Mouse (Mus musculus): ENCODE data around the gene Arsb. TPM values are rescaled to one million over a fixed set of nuclear protein-coding genes. Genes with fewer than 3 reads are reported as not detected.

Arsb gene
- polyA plus RNA-seq, 1 experiment: not detected

DNA sequence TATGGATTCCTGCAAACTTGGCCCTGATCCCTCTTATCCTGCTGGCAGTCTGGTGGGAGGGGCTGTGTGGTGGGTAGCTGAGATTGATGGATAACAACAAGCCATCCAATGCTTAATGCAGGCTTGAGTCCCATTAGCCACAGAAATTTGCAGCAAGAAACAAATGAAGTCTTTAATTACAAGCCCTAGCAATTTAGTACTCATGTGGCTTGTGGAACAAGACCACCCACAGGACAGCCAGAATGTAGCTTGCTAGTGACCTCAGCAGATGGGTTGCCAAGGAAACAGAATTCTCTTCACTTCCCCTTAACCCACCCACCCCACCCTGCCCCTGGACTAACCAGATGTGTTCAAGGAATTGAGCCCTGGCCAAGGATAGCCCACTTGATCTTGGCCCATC, 194.8 kb downstream of the Arsb start:
- TF ChIP-seq CTCF (IDR thresholded peaks at IDR 0.05; ENCODE audit: insufficient read depth, low read depth, low read length): no peak
- no peak for TF ChIP-seq POLR2A (IDR thresholded peaks at IDR 0.05; ENCODE audit: insufficient read depth, low read depth, low read length)
- Histone ChIP-seq H3K27ac (ENCODE audit: insufficient read depth, low read depth, low read length) (no peak overlapping the region), H3K4me1 (ENCODE audit: control insufficient read depth, insufficient read depth, low read length) (peaks cover 10% of the 10 kb centered on the region), H3K4me3 (ENCODE audit: insufficient read depth, low read depth, low read length) (no peak overlapping the region)

DNA sequence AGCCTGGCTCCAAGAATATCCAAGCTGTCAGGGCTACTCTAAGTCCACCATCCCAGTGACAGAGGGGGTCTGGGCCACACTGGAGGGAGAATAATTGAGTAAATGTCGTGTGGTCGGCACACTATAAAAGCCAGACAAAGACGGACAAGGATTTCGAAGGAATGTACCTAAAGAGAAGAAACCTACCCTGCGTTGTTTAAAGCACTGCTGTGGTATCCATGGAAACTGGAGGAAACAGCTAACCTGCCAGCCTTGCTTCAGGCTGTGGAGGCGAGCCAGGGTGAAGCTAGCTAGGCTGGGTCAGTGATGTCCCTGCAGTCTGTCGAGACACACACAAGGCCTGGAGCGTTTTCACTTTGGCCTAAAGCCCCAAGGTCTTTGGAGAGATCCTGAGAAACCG, 195.7 kb downstream of the Arsb start:
- TF ChIP-seq POLR2A (IDR thresholded peaks at IDR 0.05; ENCODE audit: insufficient read depth, low read depth, low read length): no peak
- no peak for TF ChIP-seq CTCF (IDR thresholded peaks at IDR 0.05; ENCODE audit: insufficient read depth, low read depth, low read length)
- H3K4me3 ChIP-seq (ENCODE audit: insufficient read depth, low read depth, low read length): no peak overlapping the region
- H3K27ac ChIP-seq (ENCODE audit: insufficient read depth, low read depth, low read length): peak overlapping the region; percentile 16; the same call in 1 of the 2 replicates
- WGBS: 30% methylated on average over 9 of the region's 9 CpGs
- peaks cover 10% of the 10 kb centered on the region for H3K4me1 ChIP-seq (ENCODE audit: control insufficient read depth, insufficient read depth, low read length)

DNA sequence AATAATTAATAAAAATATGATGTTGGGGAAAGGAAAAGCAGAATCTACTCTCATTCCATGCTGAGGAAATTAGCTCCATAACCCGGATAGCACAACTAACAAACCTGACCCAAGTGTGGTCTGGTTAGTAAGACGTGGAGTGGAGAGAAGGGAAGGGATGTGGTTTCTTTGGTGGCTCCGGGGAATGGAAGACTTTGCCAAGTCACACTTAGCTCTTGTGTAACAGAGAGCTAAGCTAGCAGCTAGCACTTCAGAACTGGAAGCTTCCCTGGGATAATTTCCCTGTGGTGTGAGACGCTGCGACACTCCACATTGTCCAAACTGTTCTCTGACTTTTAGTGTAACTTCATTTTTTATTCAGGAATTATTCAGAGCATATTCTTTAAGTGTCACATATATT, 198.7 kb downstream of the Arsb start:
- TF ChIP-seq CTCF (IDR thresholded peaks at IDR 0.05; ENCODE audit: insufficient read depth, low read depth, low read length) (no peak), POLR2A (IDR thresholded peaks at IDR 0.05; ENCODE audit: insufficient read depth, low read depth, low read length) (no peak)
- Histone ChIP-seq H3K4me1 (ENCODE audit: control insufficient read depth, insufficient read depth, low read length) (peaks cover 7% of the 10 kb centered on the region), H3K4me3 (ENCODE audit: insufficient read depth, low read depth, low read length) (no peak overlapping the region), H3K27ac (ENCODE audit: insufficient read depth, low read depth, low read length) (no peak overlapping the region)
- WGBS: 82% methylated on average over 5 of the region's 5 CpGs

- 85% methylated on average over 3 of the region's 3 CpGs for WGBS
- Histone ChIP-seq H3K4me3 (ENCODE audit: insufficient read depth, low read depth, low read length) (no peak overlapping the region), H3K4me1 (ENCODE audit: control insufficient read depth, insufficient read depth, low read length) (no peaks in the 10 kb centered on the region), H3K27ac (ENCODE audit: insufficient read depth, low read depth, low read length) (no peak overlapping the region)
- TF ChIP-seq POLR2A (IDR thresholded peaks at IDR 0.05; ENCODE audit: insufficient read depth, low read depth, low read length) (no peak), CTCF (IDR thresholded peaks at IDR 0.05; ENCODE audit: insufficient read depth, low read depth, low read length) (no peak)
Observed at GRCm38 (mm10) chr13:93972423-93972822, 201.0 kb downstream of the Arsb start.

- 74% methylated on average over 5 of the region's 5 CpGs for WGBS
- Histone ChIP-seq H3K4me1 (ENCODE audit: control insufficient read depth, insufficient read depth, low read length) (no peaks in the 10 kb centered on the region), H3K27ac (ENCODE audit: insufficient read depth, low read depth, low read length) (no peak overlapping the region), H3K4me3 (ENCODE audit: insufficient read depth, low read depth, low read length) (no peak overlapping the region)
- TF ChIP-seq POLR2A (IDR thresholded peaks at IDR 0.05; ENCODE audit: insufficient read depth, low read depth, low read length) (no peak), CTCF (IDR thresholded peaks at IDR 0.05; ENCODE audit: insufficient read depth, low read depth, low read length) (no peak)
Observed at GRCm38 (mm10) chr13:93975668-93976067, 204.2 kb downstream of the Arsb start.

GRCm38 (mm10) chr13:93976897-93977530, 205.6 kb downstream of the Arsb start:
- TF ChIP-seq POLR2A (IDR thresholded peaks at IDR 0.05; ENCODE audit: insufficient read depth, low read depth, low read length): no peak
- no peak for TF ChIP-seq CTCF (IDR thresholded peaks at IDR 0.05; ENCODE audit: insufficient read depth, low read depth, low read length)
- H3K27ac ChIP-seq (ENCODE audit: insufficient read depth, low read depth, low read length): no peak overlapping the region
- WGBS: 86% methylated on average over 10 of the region's 10 CpGs
- no peaks in the 10 kb centered on the region for H3K4me1 ChIP-seq (ENCODE audit: control insufficient read depth, insufficient read depth, low read length)
- H3K4me3 ChIP-seq (ENCODE audit: insufficient read depth, low read depth, low read length): no peak overlapping the region

GRCm38 (mm10) chr13:93978703-93979495, 207.5 kb downstream of the Arsb start:
- Histone ChIP-seq H3K4me1 (ENCODE audit: control insufficient read depth, insufficient read depth, low read length) (no peaks in the 10 kb centered on the region), H3K4me3 (ENCODE audit: insufficient read depth, low read depth, low read length) (no peak overlapping the region), H3K27ac (ENCODE audit: insufficient read depth, low read depth, low read length) (no peak overlapping the region)
- TF ChIP-seq POLR2A (IDR thresholded peaks at IDR 0.05; ENCODE audit: insufficient read depth, low read depth, low read length): no peak
- no peak for TF ChIP-seq CTCF (IDR thresholded peaks at IDR 0.05; ENCODE audit: insufficient read depth, low read depth, low read length)
- 83% methylated on average over 12 of the region's 12 CpGs for WGBS

DNA sequence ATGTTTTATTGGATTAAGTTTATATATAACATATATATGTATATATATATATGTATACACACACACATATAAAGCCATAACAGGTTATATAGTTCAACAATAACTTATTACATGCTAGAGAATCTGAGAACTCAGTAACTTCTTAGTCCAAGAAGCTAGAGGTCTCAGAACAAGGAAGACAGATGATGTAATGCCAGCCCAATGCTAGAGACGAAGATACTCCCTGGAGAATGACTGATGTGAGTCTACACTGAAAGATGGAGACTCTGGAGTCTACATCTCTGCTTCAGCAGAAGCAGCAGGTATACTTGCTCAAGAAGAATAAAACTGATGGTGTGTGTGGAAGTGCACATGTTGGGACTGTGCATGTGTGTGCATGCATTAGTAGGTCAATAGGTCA, 208.3 kb downstream of the Arsb start:
- H3K4me3 ChIP-seq (ENCODE audit: insufficient read depth, low read depth, low read length): no peak overlapping the region
- H3K4me1 ChIP-seq (ENCODE audit: control insufficient read depth, insufficient read depth, low read length): no peaks in the 10 kb centered on the region
- H3K27ac ChIP-seq (ENCODE audit: insufficient read depth, low read depth, low read length): no peak overlapping the region
- 85% methylated on average over 1 of the region's 1 CpGs for WGBS
- no peak for TF ChIP-seq CTCF (IDR thresholded peaks at IDR 0.05; ENCODE audit: insufficient read depth, low read depth, low read length)
- no peak for TF ChIP-seq POLR2A (IDR thresholded peaks at IDR 0.05; ENCODE audit: insufficient read depth, low read depth, low read length)

DNA sequence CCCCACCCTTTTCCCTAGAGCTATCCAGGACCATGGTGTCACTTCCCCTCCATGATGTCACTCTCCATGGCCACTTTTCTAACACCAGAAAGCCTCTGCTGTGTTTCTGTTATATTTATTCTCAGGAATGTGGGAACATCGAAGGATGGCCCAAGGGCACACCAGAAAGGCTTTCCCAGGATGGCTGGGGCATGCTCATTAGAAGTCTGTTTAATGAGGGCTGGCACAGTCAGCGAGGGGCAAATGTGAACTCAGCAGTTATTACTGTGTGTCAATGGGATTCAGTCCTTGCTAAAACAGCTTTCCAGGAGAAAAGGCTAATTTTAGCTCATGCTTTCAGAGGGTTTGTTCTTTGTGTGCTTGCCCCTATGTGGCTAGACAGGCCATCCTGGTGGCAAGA, 213.1 kb downstream of the Arsb start:
- Histone ChIP-seq H3K4me1 (ENCODE audit: control insufficient read depth, insufficient read depth, low read length) (no peaks in the 10 kb centered on the region), H3K4me3 (ENCODE audit: insufficient read depth, low read depth, low read length) (no peak overlapping the region), H3K27ac (ENCODE audit: insufficient read depth, low read depth, low read length) (no peak overlapping the region)
- TF ChIP-seq CTCF (IDR thresholded peaks at IDR 0.05; ENCODE audit: insufficient read depth, low read depth, low read length): no peak
- 53% methylated on average over 2 of the region's 2 CpGs for WGBS
